Mouse (Mus musculus) limb, embryonic 13.5 days (tissue): ENCODE results near the gene Rap1a. TPM values are rescaled to one million over a fixed set of nuclear protein-coding genes. Genes with fewer than 3 reads are reported as not detected.

Source experiments
- ATAC-seq: fragments of 200-750 bp; cut with Nextera tagmentation; 2 replicates; pipeline ENCODE4 v1.8.0; 2017; ENCODE audit warnings: low read depth, moderate number of reproducible peaks, moderate TSS enrichment; ENCODE audit not compliant: low FRiP score
- H3K27ac ChIP-seq: fragments of 300-500 bp; sonication (generic); 2 replicates; pipeline ENCODE4 v1.5.1; 2015; ENCODE audit warnings: inconsistent platforms, mild to moderate bottlenecking, moderate library complexity
- H3K27me3 ChIP-seq: fragments of 300-500 bp; sonication (generic); 2 replicates; pipeline ENCODE4 v1.6.1; 2015; ENCODE audit warnings: mild to moderate bottlenecking, inconsistent platforms
- H3K36me3 ChIP-seq: fragments of 300-500 bp; sonication (generic); 2 replicates; pipeline ENCODE4 v1.6.1; 2015; ENCODE audit warnings: inconsistent platforms, mild to moderate bottlenecking, moderate library complexity
- H3K4me1 ChIP-seq: fragments of 300-500 bp; sonication (generic); 2 replicates; pipeline ENCODE4 v1.6.1; 2015; ENCODE audit warnings: inconsistent platforms
- H3K4me2 ChIP-seq: fragments of 300-500 bp; sonication (generic); replicated peaks from 2 replicates; pipeline ENCODE4 v1.6.1; 2015; ENCODE audit warnings: inconsistent platforms, mild to moderate bottlenecking, moderate library complexity
- H3K4me3 ChIP-seq: fragments of 300-500 bp; sonication (generic); 2 replicates; pipeline ENCODE4 v1.5.1; 2015; ENCODE audit warnings: moderate library complexity, mild to moderate bottlenecking, inconsistent platforms
- H3K9ac ChIP-seq: fragments of 300-500 bp; sonication (generic); 2 replicates; pipeline ENCODE4 v1.6.1; 2015; ENCODE audit warnings: mild to moderate bottlenecking, inconsistent platforms
- H3K9me3 ChIP-seq: fragments of 300-500 bp; sonication (generic); 2 replicates; pipeline ENCODE4 v1.6.1; 2016; ENCODE audit warnings: inconsistent platforms
- WGBS: fragments of 180-500 bp; shearing (Covaris S2); methylation state at CpG from one replicate; pipeline ENCODE4 v1.1.7; 2015; 5-methylcytosine and 5-hydroxymethylcytosine counted together
- polyA plus RNA-seq: library from polyadenylated mRNA; unstranded; fragments of >200 nt; fragmentation: Nextera tagmentation; extraction: Ambion mirVana; gene quantifications from 2 replicates; pipeline ENCODE4 v1.2.1, GENCODE M21; 2015

The Rap1a gene
- polyA plus RNA-seq, 1 experiment from 2014 or later: 98.4 TPM

DNA sequence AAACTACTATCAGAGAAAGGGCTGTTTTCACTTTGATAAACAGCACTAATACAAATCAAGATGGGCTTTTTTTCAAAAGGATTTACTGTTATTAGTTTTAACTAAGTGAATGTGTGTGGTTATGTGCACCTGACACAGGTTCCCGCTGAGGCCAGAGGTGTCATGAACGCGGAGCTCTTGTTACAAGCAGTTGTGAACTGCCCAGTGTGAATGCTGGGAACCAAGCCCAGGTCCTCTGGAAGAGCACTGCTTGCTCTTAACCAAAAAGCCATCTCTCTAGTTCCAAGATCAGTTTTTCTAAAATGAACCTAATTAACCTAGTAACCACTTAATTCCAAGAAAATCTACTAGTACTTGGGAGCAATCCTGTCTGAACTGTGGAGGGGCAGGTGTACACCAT is 23.1 kb downstream of the Rap1a start:
- peaks cover 5% of the 10 kb centered on the region for H3K4me1 ChIP-seq
- ATAC-seq: no peak
- no peak overlapping the region for H3K27ac ChIP-seq
- no peak overlapping the region for H3K4me3 ChIP-seq
- no peak overlapping the region for H3K4me2 ChIP-seq
- no peaks in the 10 kb centered on the region for H3K27me3 ChIP-seq
- no peaks in the 10 kb centered on the region for H3K9me3 ChIP-seq
- no peaks in the 10 kb centered on the region for H3K36me3 ChIP-seq
- 92% methylated on average over 3 of the region's 3 CpGs for WGBS
- H3K9ac ChIP-seq: no peak overlapping the region

DNA sequence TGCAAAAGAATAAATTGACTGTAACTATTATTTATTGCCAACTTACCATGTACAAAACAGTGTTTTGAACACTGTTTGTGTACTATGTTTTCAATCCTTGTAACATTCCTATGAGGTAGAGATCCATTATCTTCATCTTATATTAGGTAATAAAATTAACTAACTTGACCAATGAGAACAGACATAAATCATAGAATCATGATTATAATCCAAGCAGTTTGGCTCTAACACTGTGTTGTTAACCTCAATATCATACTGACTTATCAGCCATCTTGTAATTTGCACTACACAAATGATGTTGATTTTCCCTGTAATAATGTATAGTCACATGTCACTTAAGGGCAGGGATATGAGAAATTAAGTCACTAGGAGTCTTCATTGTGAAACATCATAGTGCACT is 26.6 kb downstream of the Rap1a start:
- no peak overlapping the region for H3K4me2 ChIP-seq
- no peak overlapping the region for H3K9ac ChIP-seq
- H3K27me3 ChIP-seq: no peaks in the 10 kb centered on the region
- no peak overlapping the region for H3K27ac ChIP-seq
- H3K9me3 ChIP-seq: no peaks in the 10 kb centered on the region
- no peak for ATAC-seq
- no peak overlapping the region for H3K4me3 ChIP-seq
- no peaks in the 10 kb centered on the region for H3K4me1 ChIP-seq
- no peaks in the 10 kb centered on the region for H3K36me3 ChIP-seq

- Histone ChIP-seq H3K9ac (no peak overlapping the region), H3K27ac (no peak overlapping the region), H3K9me3 (no peaks in the 10 kb centered on the region), H3K27me3 (no peaks in the 10 kb centered on the region), H3K4me1 (no peaks in the 10 kb centered on the region), H3K36me3 (no peaks in the 10 kb centered on the region), H3K4me2 (no peak overlapping the region), H3K4me3 (no peak overlapping the region)
- no peak for ATAC-seq
These were observed 29.6 kb downstream of the Rap1a start for GRCm38 (mm10) chr3:105771534-105771933.

GRCm38 (mm10) chr3:105770836-105771235 is 30.3 kb downstream of the Rap1a start:
- Histone ChIP-seq H3K36me3 (no peaks in the 10 kb centered on the region), H3K27ac (no peak overlapping the region), H3K4me1 (no peaks in the 10 kb centered on the region), H3K9ac (no peak overlapping the region), H3K9me3 (no peaks in the 10 kb centered on the region), H3K4me2 (no peak overlapping the region), H3K4me3 (no peak overlapping the region), H3K27me3 (no peaks in the 10 kb centered on the region)
- no peak for ATAC-seq
- WGBS: 92% methylated on average over 1 of the region's 1 CpGs

DNA sequence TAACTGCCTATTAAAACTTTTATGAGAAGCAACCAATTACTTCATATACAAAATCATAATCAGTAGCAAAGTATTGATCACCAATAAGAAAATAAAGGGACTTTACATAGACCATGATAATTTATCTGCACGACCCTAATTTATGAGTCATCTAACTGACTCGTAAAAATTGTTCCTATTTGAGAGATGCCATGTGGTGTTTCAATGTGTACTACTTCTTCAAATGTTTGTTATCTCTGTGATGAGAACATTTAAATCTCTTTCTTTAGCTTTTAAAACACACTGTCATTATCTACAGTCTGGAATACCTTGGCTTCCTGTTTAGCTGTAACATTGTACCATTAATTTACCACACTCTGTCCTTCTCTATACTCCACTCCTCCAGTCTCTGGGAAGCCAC is 31.8 kb downstream of the Rap1a start:
- no peak for ATAC-seq
- Histone ChIP-seq H3K27ac (no peak overlapping the region), H3K4me3 (no peak overlapping the region), H3K4me1 (no peaks in the 10 kb centered on the region), H3K9me3 (no peaks in the 10 kb centered on the region), H3K9ac (no peak overlapping the region), H3K36me3 (no peaks in the 10 kb centered on the region), H3K27me3 (no peaks in the 10 kb centered on the region), H3K4me2 (no peak overlapping the region)
- WGBS: 73% methylated on average over 2 of the region's 2 CpGs

DNA sequence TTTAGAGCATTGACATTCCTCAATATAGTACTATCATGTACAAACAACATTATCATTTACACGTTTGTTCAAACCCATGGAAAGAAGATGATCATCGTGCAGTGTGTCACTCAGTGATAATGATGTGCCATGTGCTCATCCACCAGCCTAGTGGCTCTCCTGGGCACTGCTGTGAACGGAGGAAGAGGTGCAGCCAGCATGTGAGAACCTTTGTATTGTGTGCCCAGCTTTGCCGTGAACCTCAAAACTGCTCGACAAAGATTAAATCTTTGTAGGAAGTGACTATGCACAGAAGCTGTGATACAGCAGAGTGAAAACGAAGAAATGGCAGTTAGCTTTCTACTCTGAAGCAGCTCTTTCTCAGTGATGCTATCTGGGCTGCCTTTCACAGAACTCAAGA is 32.6 kb downstream of the Rap1a start:
- Histone ChIP-seq H3K9me3 (no peaks in the 10 kb centered on the region), H3K27ac (no peak overlapping the region), H3K4me2 (no peak overlapping the region), H3K36me3 (no peaks in the 10 kb centered on the region), H3K27me3 (no peaks in the 10 kb centered on the region), H3K4me3 (no peak overlapping the region), H3K9ac (no peak overlapping the region), H3K4me1 (no peaks in the 10 kb centered on the region)
- WGBS: 90% methylated on average over 6 of the region's 6 CpGs
- no peak for ATAC-seq

DNA sequence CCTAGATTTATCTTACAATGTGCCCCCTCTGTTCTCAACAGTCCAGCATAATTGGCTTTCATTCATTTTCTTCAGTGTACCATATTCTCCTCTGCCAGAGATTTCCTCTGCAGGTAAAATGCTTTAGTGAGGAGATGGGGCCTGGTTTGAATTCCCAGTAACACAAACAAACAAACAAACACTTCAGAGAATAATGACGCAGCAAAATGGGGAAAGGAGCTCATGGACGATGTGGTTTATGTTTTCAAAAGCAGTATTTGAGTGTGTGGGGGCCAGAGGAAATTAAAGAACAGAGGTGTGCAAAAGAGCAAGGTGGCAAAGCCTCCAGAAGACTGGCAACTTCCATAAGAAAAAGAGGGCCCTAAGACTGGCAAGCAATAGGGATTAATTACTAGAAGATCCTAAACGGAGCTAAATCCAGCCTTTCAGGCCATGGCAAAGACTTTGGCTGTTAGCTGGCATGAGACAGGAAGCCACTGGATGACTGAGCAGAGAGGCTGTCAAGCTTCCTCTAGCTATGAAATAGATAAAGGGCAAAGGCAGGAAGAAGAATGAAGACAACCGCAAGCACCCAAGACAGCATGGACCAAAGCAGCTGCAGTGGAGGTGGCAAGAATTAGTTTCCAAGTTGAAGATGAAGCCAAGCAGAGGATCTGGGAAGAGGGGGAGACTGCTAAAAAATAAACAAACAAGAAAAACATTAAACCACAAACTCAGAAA is 37.8 kb downstream of the Rap1a start:
- H3K4me2 ChIP-seq: no peak overlapping the region
- H3K36me3 ChIP-seq: no peaks in the 10 kb centered on the region
- no peak overlapping the region for H3K4me3 ChIP-seq
- H3K9me3 ChIP-seq: no peaks in the 10 kb centered on the region
- WGBS: 69% methylated on average over 4 of the region's 4 CpGs
- no peak overlapping the region for H3K9ac ChIP-seq
- no peaks in the 10 kb centered on the region for H3K27me3 ChIP-seq
- H3K27ac ChIP-seq: no peak overlapping the region
- no peak for ATAC-seq
- no peaks in the 10 kb centered on the region for H3K4me1 ChIP-seq

DNA sequence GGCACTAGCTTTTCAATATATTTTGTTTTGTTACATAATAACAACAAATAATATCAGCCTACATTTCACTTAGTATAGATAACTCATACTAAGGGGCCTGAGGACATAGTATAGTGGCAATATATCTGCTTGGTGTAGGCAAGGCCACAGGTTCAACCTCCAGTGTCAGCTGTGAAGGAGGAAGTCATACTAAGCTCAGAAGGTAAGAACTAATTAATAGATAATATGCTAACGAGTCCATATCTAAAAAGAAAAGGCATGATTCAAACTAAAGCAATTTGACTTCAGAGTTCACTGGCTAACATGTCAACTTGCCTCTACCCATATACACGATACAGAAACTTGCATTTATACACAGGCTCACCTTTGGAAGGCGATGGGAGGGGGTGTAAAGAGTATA is 41.1 kb downstream of the Rap1a start:
- WGBS: 95% methylated on average over 3 of the region's 3 CpGs
- Histone ChIP-seq H3K36me3 (no peaks in the 10 kb centered on the region), H3K27ac (no peak overlapping the region), H3K9ac (no peak overlapping the region), H3K27me3 (no peaks in the 10 kb centered on the region), H3K4me2 (no peak overlapping the region), H3K4me3 (no peak overlapping the region), H3K4me1 (peaks cover 5% of the 10 kb centered on the region; the same call in 1 of the 2 replicates), H3K9me3 (no peaks in the 10 kb centered on the region)
- no peak for ATAC-seq

- no peak for ATAC-seq
- H3K27me3 ChIP-seq: no peaks in the 10 kb centered on the region
- no peak overlapping the region for H3K4me2 ChIP-seq
- peaks cover 5% of the 10 kb centered on the region; the same call in 1 of the 2 replicates for H3K4me1 ChIP-seq
- no peak overlapping the region for H3K4me3 ChIP-seq
- no peaks in the 10 kb centered on the region for H3K9me3 ChIP-seq
- WGBS: 82% methylated on average over 4 of the region's 4 CpGs
- H3K36me3 ChIP-seq: no peaks in the 10 kb centered on the region
- H3K27ac ChIP-seq: no peak overlapping the region
- no peak overlapping the region for H3K9ac ChIP-seq
These were observed 42.5 kb downstream of the Rap1a start for GRCm38 (mm10) chr3:105758658-105759057.

- Histone ChIP-seq H3K36me3 (no peaks in the 10 kb centered on the region), H3K9ac (no peak overlapping the region), H3K9me3 (no peaks in the 10 kb centered on the region), H3K4me3 (no peak overlapping the region), H3K4me2 (no peak overlapping the region), H3K4me1 (peaks cover 5% of the 10 kb centered on the region; the same call in 1 of the 2 replicates), H3K27ac (no peak overlapping the region), H3K27me3 (no peaks in the 10 kb centered on the region)
- no peak for ATAC-seq
These were observed 43.0 kb downstream of the Rap1a start for GRCm38 (mm10) chr3:105758098-105758497.

GRCm38 (mm10) chr3:105757323-105758083 is 43.6 kb downstream of the Rap1a start:
- Histone ChIP-seq H3K27me3 (no peaks in the 10 kb centered on the region), H3K4me2 (no peak overlapping the region), H3K36me3 (no peaks in the 10 kb centered on the region), H3K27ac (no peak overlapping the region), H3K9me3 (no peaks in the 10 kb centered on the region), H3K4me1 (peaks cover 5% of the 10 kb centered on the region; the same call in 1 of the 2 replicates), H3K9ac (no peak overlapping the region), H3K4me3 (no peak overlapping the region)
- ATAC-seq: no peak
- 72% methylated on average over 6 of the region's 6 CpGs for WGBS

DNA sequence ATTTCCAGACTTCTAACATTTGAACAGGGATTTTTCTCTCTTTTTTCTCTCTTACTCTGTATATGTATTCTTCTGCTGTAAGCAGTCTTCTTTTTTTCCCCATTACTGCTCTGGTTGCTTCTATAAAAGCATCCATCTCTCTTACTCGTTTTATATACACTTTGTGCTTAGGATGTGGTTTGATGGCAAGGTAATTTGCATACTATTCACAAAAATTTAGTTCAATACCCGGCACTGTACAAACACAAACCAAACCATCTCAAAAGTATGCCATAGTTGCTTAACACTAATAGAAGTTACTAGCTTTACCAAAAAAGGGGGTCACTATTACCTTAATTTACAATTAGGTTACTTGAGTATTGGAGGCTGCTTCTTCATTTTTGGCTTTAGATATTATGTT is 44.6 kb downstream of the Rap1a start:
- WGBS: 78% methylated on average over 2 of the region's 2 CpGs

More for the DNA sequence above, 44.6 kb downstream of the Rap1a start:
- Histone ChIP-seq H3K9me3 (no peaks in the 10 kb centered on the region), H3K9ac (no peak overlapping the region), H3K27ac (no peak overlapping the region), H3K4me2 (no peak overlapping the region), H3K27me3 (no peaks in the 10 kb centered on the region), H3K4me1 (peaks cover 5% of the 10 kb centered on the region; the same call in 1 of the 2 replicates), H3K4me3 (no peak overlapping the region), H3K36me3 (no peaks in the 10 kb centered on the region)
- ATAC-seq: no peak
